ENCODE assay signal across 12 mouse cellular contexts in genomic region chr7:66101866-66102265, GRCm38 (mm10). TPM values are rescaled to one million over a fixed set of nuclear protein-coding genes. Genes with fewer than 3 reads are reported as not detected.
DNase-seq lines count a peak whose midpoint lies in the region; ATAC-seq and TF ChIP-seq lines count a peak whose summit lies in the region.
"Had no signal": no experiment of that assay in that cellular context is flagged by ENCODE, and none has a peak within 500 bp of the region (broad histone marks: within the 10 kb centered on the region; RNA-seq: fewer than 3 reads in every experiment).

No protein-coding gene starts in this region.

- peaks cover 13% of the 10 kb centered on the region; the same call in 1 of the 2 replicates for H3K27me3 ChIP-seq in heart, embryonic 12.5 days (replicated peaks)
- no peaks in the 10 kb centered on the region for H3K27me3 ChIP-seq in midbrain, postnatal 0 days (ENCODE audit: insufficient read depth, low read length)
- peaks cover 16% of the 10 kb centered on the region; the same call in 1 of the 2 replicates for H3K27me3 ChIP-seq in midbrain, embryonic 15.5 days (replicated peaks)
- no peaks in the 10 kb centered on the region; the same call in none of the 2 replicates for H3K27me3 ChIP-seq in heart, embryonic 11.5 days (ENCODE audit: control insufficient read depth, insufficient read depth, low read length)

- H3K4me2 ChIP-seq in heart, embryonic 12.5 days, result no peak overlapping the region
- no peak overlapping the region for H3K4me2 ChIP-seq in midbrain, postnatal 0 days (ENCODE audit: low read depth, low read length, poor library complexity, severe bottlenecking)
- no peak overlapping the region for H3K4me2 ChIP-seq in midbrain, embryonic 15.5 days
- H3K4me2 ChIP-seq in heart, embryonic 11.5 days, result no peak overlapping the region

- DNase-seq in heart, adult 18-20 months, result peak; percentile 43 to 75
- DNase-seq in midbrain, postnatal 0 days (ENCODE audit: low spot score), result peak; percentile 71
- peak; percentile 79 for DNase-seq in embryo, embryonic 10.5 days (ENCODE audit: low spot score)
- peak; percentile 42 for DNase-seq in skeletal muscle tissue, adult 2 months (ENCODE audit: low read depth, low spot score)
- DNase-seq in testis, postnatal 14 days (ENCODE audit: low spot score), result no peak

- no peaks in the 10 kb centered on the region for H3K9me3 ChIP-seq in heart, embryonic 12.5 days (replicated peaks)
- no peaks in the 10 kb centered on the region for H3K9me3 ChIP-seq in midbrain, postnatal 0 days (ENCODE audit: low read length)
- no peaks in the 10 kb centered on the region for H3K9me3 ChIP-seq in midbrain, embryonic 15.5 days
- H3K9me3 ChIP-seq in heart, embryonic 11.5 days (replicated peaks; ENCODE audit: control insufficient read depth, low read length), result no peaks in the 10 kb centered on the region

- H3K4me1 ChIP-seq in heart, embryonic 12.5 days (replicated peaks), result peaks cover 5% of the 10 kb centered on the region
- H3K4me1 ChIP-seq in midbrain, postnatal 0 days (ENCODE audit: insufficient read depth, low read length), result no peaks in the 10 kb centered on the region
- H3K4me1 ChIP-seq in midbrain, embryonic 15.5 days, result no peaks in the 10 kb centered on the region
- H3K4me1 ChIP-seq in heart, embryonic 11.5 days (ENCODE audit: control insufficient read depth, insufficient read depth, low read length), result 0 out of 2 replicates have a peak, but pooled peaks cover 4% of the 10 kb centered on the region

- H3K36me3 ChIP-seq in heart, embryonic 12.5 days, result no peaks in the 10 kb centered on the region
- H3K36me3 ChIP-seq in midbrain, postnatal 0 days (ENCODE audit: insufficient read depth, low read length), result no peaks in the 10 kb centered on the region
- no peaks in the 10 kb centered on the region for H3K36me3 ChIP-seq in midbrain, embryonic 15.5 days (replicated peaks)
- H3K36me3 ChIP-seq in heart, embryonic 11.5 days (ENCODE audit: control insufficient read depth, insufficient read depth, low read length), result no peaks in the 10 kb centered on the region

- no peak overlapping the region for H3K27ac ChIP-seq in heart, embryonic 12.5 days (ENCODE audit: poor library complexity, severe bottlenecking)
- H3K27ac ChIP-seq in midbrain, postnatal 0 days (ENCODE audit: low read depth, low read length), result no peak overlapping the region
- no peak overlapping the region for H3K27ac ChIP-seq in midbrain, embryonic 15.5 days
- H3K27ac ChIP-seq in heart, embryonic 11.5 days (ENCODE audit: low read depth, low read length), result no peak overlapping the region
- H3K27ac ChIP-seq: macrophage had no signal

- peak; percentile 83 for TF ChIP-seq CTCF in midbrain, postnatal 0 days (IDR thresholded peaks at IDR 0.05)

- H3K9ac ChIP-seq in heart, embryonic 12.5 days, result no peak overlapping the region
- no peak overlapping the region for H3K9ac ChIP-seq in midbrain, postnatal 0 days (replicated peaks; ENCODE audit: low read length, poor library complexity, severe bottlenecking)
- H3K9ac ChIP-seq in midbrain, embryonic 15.5 days, result no peak overlapping the region
- H3K9ac ChIP-seq in heart, embryonic 11.5 days (ENCODE audit: low read depth, low read length), result no peak overlapping the region

- WGBS in heart, embryonic 12.5 days, result 6% methylated on average over 4 of the region's 4 CpGs
- WGBS in midbrain, postnatal 0 days, result 3% methylated on average over 4 of the region's 4 CpGs
- 3% methylated on average over 4 of the region's 4 CpGs for WGBS in midbrain, embryonic 15.5 days
- 8% methylated on average over 4 of the region's 4 CpGs for WGBS in heart, embryonic 11.5 days (ENCODE audit: insufficient replicate concordance)

- no peak overlapping the region for H3K4me3 ChIP-seq in heart, embryonic 12.5 days
- H3K4me3 ChIP-seq in midbrain, postnatal 0 days (ENCODE audit: low read depth, low read length), result no peak overlapping the region
- no peak overlapping the region for H3K4me3 ChIP-seq in midbrain, embryonic 15.5 days
- no peak overlapping the region for H3K4me3 ChIP-seq in heart, embryonic 11.5 days (ENCODE audit: low read depth, low read length)

- ATAC-seq in heart, embryonic 12.5 days (ENCODE audit: insufficient number of reproducible peaks, low FRiP score), result no peak
- no peak for ATAC-seq in midbrain, postnatal 0 days (ENCODE audit: low FRiP score)
- ATAC-seq in midbrain, embryonic 15.5 days (replicated peaks), result no peak
- no peak for ATAC-seq in heart, embryonic 11.5 days (replicated peaks; ENCODE audit: insufficient number of reproducible peaks, low FRiP score, low TSS enrichment)

RNA-seq across cellular contexts. Expression of gene Chsy1, which starts 7.4 kb away (rescaled TPM):
- 10 to 100 TPM in 1 of 2 experiments, 1 to 10 TPM in 1; 9.7 to 11.8 TPM for total RNA-seq in heart, adult 18-20 months (2021)
- 13.3 and 15.5 TPM in 2 replicates for polyA plus RNA-seq in heart, embryonic 12.5 days (2016; fragmentation: Nextera tagmentation; extraction: Ambion mirVana)
- total RNA-seq in midbrain, postnatal 0 days (2014; rRNA removed), result 38.9 and 40.3 TPM in 2 replicates
- polyA plus RNA-seq in midbrain, postnatal 0 days (2015; fragmentation: Nextera tagmentation; extraction: Ambion mirVana), result 6.8 and 7.2 TPM in 2 replicates
- polyA plus RNA-seq in midbrain, embryonic 15.5 days (2015; fragmentation: Nextera tagmentation; extraction: Ambion mirVana), result 10.0 and 10.7 TPM in 2 replicates
- polyA plus RNA-seq in heart, embryonic 11.5 days (2014; fragmentation: Nextera tagmentation; extraction: Ambion mirVana), result 24.1 and 29.0 TPM in 2 replicates

RNA-seq across cellular contexts. Expression of gene Selenos, which starts 22.4 kb away (rescaled TPM):
- total RNA-seq in heart, adult 18-20 months (2021), result 10 to 100 TPM; 35.6 to 40.2 TPM
- polyA plus RNA-seq in heart, embryonic 12.5 days (2016; fragmentation: Nextera tagmentation; extraction: Ambion mirVana), result 70.2 and 70.7 TPM in 2 replicates
- total RNA-seq in midbrain, postnatal 0 days (2014; rRNA removed), result 24.1 and 46.7 TPM in 2 replicates
- polyA plus RNA-seq in midbrain, postnatal 0 days (2015; fragmentation: Nextera tagmentation; extraction: Ambion mirVana), result 116 and 125 TPM in 2 replicates
- 80.2 and 84.7 TPM in 2 replicates for polyA plus RNA-seq in midbrain, embryonic 15.5 days (2015; fragmentation: Nextera tagmentation; extraction: Ambion mirVana)
- 76.4 and 85.5 TPM in 2 replicates for polyA plus RNA-seq in heart, embryonic 11.5 days (2014; fragmentation: Nextera tagmentation; extraction: Ambion mirVana)

RNA-seq across cellular contexts. Expression of gene Snrpa1, which starts 43.1 kb away (rescaled TPM):
- total RNA-seq in heart, adult 18-20 months (2021), result 10 to 100 TPM; 21.6 to 22.5 TPM
- 113 and 114 TPM in 2 replicates for polyA plus RNA-seq in heart, embryonic 12.5 days (2016; fragmentation: Nextera tagmentation; extraction: Ambion mirVana)
- 37.0 and 48.2 TPM in 2 replicates for total RNA-seq in midbrain, postnatal 0 days (2014; rRNA removed)
- 131 and 140 TPM in 2 replicates for polyA plus RNA-seq in midbrain, postnatal 0 days (2015; fragmentation: Nextera tagmentation; extraction: Ambion mirVana)
- polyA plus RNA-seq in midbrain, embryonic 15.5 days (2015; fragmentation: Nextera tagmentation; extraction: Ambion mirVana), result 127 and 132 TPM in 2 replicates
- polyA plus RNA-seq in heart, embryonic 11.5 days (2014; fragmentation: Nextera tagmentation; extraction: Ambion mirVana), result 127 and 128 TPM in 2 replicates

RNA-seq across cellular contexts. Expression of gene Gm45213, which starts 58.5 kb away (rescaled TPM):
- not detected for total RNA-seq in heart, adult 18-20 months (2021)
- not detected in 2 replicates for polyA plus RNA-seq in heart, embryonic 12.5 days (2016; fragmentation: Nextera tagmentation; extraction: Ambion mirVana)
- not detected in 2 replicates for total RNA-seq in midbrain, postnatal 0 days (2014; rRNA removed)
- polyA plus RNA-seq in midbrain, postnatal 0 days (2015; fragmentation: Nextera tagmentation; extraction: Ambion mirVana), result not detected in 2 replicates
- not detected in 2 replicates for polyA plus RNA-seq in midbrain, embryonic 15.5 days (2015; fragmentation: Nextera tagmentation; extraction: Ambion mirVana)
- not detected in 2 replicates for polyA plus RNA-seq in heart, embryonic 11.5 days (2014; fragmentation: Nextera tagmentation; extraction: Ambion mirVana)
- total RNA-seq: adrenal gland, adult 18-20 months had no signal
- polyA plus RNA-seq: heart, embryonic 16.5 days; macrophage; testis, adult 2 months had no signal
